Mouse (Mus musculus) kidney, postnatal 10 days (tissue): ENCODE measurements around the gene Kif6.

Experiments
- DNase-seq: peaks from one replicate; pipeline ENCODE4 v3.0.0; 2021; ENCODE audit warnings: mixed read lengths

Kif6 gene

GRCm38 (mm10) chr17:49666728-49667127, 51.8 kb downstream of the Kif6 start:
- no peak for DNase-seq

- DNase-seq, result no peak
These were observed 53.4 kb downstream of the Kif6 start for GRCm38 (mm10) chr17:49668296-49668695.

GRCm38 (mm10) chr17:49671921-49672339, 57.0 kb downstream of the Kif6 start:
- peak; percentile 41 for DNase-seq

GRCm38 (mm10) chr17:49672421-49672820, 57.5 kb downstream of the Kif6 start:
- no peak for DNase-seq

- no peak for DNase-seq
These were observed 60.7 kb downstream of the Kif6 start for GRCm38 (mm10) chr17:49675629-49676028.

GRCm38 (mm10) chr17:49681410-49681809, 66.5 kb downstream of the Kif6 start:
- no peak for DNase-seq

- no peak for DNase-seq
These were observed 69.2 kb downstream of the Kif6 start for GRCm38 (mm10) chr17:49684146-49684545.

GRCm38 (mm10) chr17:49690607-49691454, 75.9 kb downstream of the Kif6 start:
- no peak for DNase-seq

- no peak for DNase-seq
These were observed 76.5 kb downstream of the Kif6 start for GRCm38 (mm10) chr17:49691455-49691805.

- no peak for DNase-seq
These were observed 78.3 kb downstream of the Kif6 start for GRCm38 (mm10) chr17:49693206-49693605.

GRCm38 (mm10) chr17:49697220-49697619, 82.3 kb downstream of the Kif6 start:
- no peak for DNase-seq

GRCm38 (mm10) chr17:49703492-49704249, 88.7 kb downstream of the Kif6 start:
- DNase-seq, result no peak

GRCm38 (mm10) chr17:49709192-49709591, 94.3 kb downstream of the Kif6 start:
- DNase-seq, result no peak

GRCm38 (mm10) chr17:49710101-49710630, 95.2 kb downstream of the Kif6 start:
- DNase-seq, result no peak

- no peak for DNase-seq
These were observed 111.3 kb downstream of the Kif6 start for GRCm38 (mm10) chr17:49726206-49726605.

GRCm38 (mm10) chr17:49726976-49727375, 112.0 kb downstream of the Kif6 start:
- no peak for DNase-seq

GRCm38 (mm10) chr17:49727428-49728045, 112.6 kb downstream of the Kif6 start:
- DNase-seq, result peak; percentile 26

GRCm38 (mm10) chr17:49729856-49730255, 114.9 kb downstream of the Kif6 start:
- DNase-seq, result no peak

GRCm38 (mm10) chr17:49732706-49733105, 117.8 kb downstream of the Kif6 start:
- no peak for DNase-seq

- no peak for DNase-seq
These were observed 119.1 kb downstream of the Kif6 start for GRCm38 (mm10) chr17:49734079-49734478.

GRCm38 (mm10) chr17:49734776-49735175, 119.8 kb downstream of the Kif6 start:
- no peak for DNase-seq

GRCm38 (mm10) chr17:49736364-49736763, 121.4 kb downstream of the Kif6 start:
- no peak for DNase-seq

GRCm38 (mm10) chr17:49737217-49737774, 122.4 kb downstream of the Kif6 start:
- DNase-seq, result no peak
